Mouse (Mus musculus) layer of hippocampus, adult 9-11 months (tissue): ENCODE measurements around the gene Maea.
"Not testable (repeated sequence)": the region's sequence is repeated elsewhere in the genome, so short reads cannot be mapped to it uniquely, and the experiment has no call there.

ENCODE experiments used
- DNase-seq: peaks from one replicate; pipeline ENCODE4 v3.0.0; 2022

The Maea gene

GRCm38 (mm10) chr5:33335273-33335976 lies at the start of gene Maea:
TSS of gene Maea (plus strand) at chr5:33335509.
- DNase-seq: peak; percentile 98

GRCm38 (mm10) chr5:33293796-33294430 lies 41.4 kb upstream of the Maea start:
- DNase-seq: no peak

GRCm38 (mm10) chr5:33297164-33297563 lies 38.1 kb upstream of the Maea start:
- no peak for DNase-seq

- no peak for DNase-seq
Measured at GRCm38 (mm10) chr5:33301801-33302200, 33.5 kb upstream of the Maea start.

- DNase-seq: no peak
Measured at GRCm38 (mm10) chr5:33310704-33311462, 24.4 kb upstream of the Maea start.

GRCm38 (mm10) chr5:33312192-33312591 lies 23.1 kb upstream of the Maea start:
- DNase-seq: no peak

- no peak for DNase-seq
Measured at GRCm38 (mm10) chr5:33324491-33324890, 10.8 kb upstream of the Maea start.

GRCm38 (mm10) chr5:33334381-33335272 lies 682 bp upstream of the Maea start:
- no peak for DNase-seq

GRCm38 (mm10) chr5:33335977-33336360 lies 660 bp downstream of the Maea start:
- DNase-seq: no peak

GRCm38 (mm10) chr5:33337206-33337605 lies 1.9 kb downstream of the Maea start:
- no peak for DNase-seq

GRCm38 (mm10) chr5:33341165-33341564 lies 5.9 kb downstream of the Maea start:
- no peak for DNase-seq

GRCm38 (mm10) chr5:33342248-33342647 lies 6.9 kb downstream of the Maea start:
- not testable (repeated sequence) for DNase-seq

- no peak for DNase-seq
Measured at GRCm38 (mm10) chr5:33342821-33343220, 7.5 kb downstream of the Maea start.

- DNase-seq: no peak
Measured at GRCm38 (mm10) chr5:33343571-33343970, 8.3 kb downstream of the Maea start.

GRCm38 (mm10) chr5:33344070-33344469 lies 8.8 kb downstream of the Maea start:
- DNase-seq: no peak

GRCm38 (mm10) chr5:33347620-33348019 lies 12.3 kb downstream of the Maea start:
- DNase-seq: no peak

- DNase-seq: no peak
Measured at GRCm38 (mm10) chr5:33349205-33349604, 13.9 kb downstream of the Maea start.

GRCm38 (mm10) chr5:33349706-33350105 lies 14.4 kb downstream of the Maea start:
- no peak for DNase-seq

GRCm38 (mm10) chr5:33351556-33352272 lies 16.4 kb downstream of the Maea start:
- no peak for DNase-seq

GRCm38 (mm10) chr5:33352273-33352645 lies 16.9 kb downstream of the Maea start:
- no peak for DNase-seq

GRCm38 (mm10) chr5:33353011-33353410 lies 17.7 kb downstream of the Maea start:
- DNase-seq: no peak

- DNase-seq: no peak
Measured at GRCm38 (mm10) chr5:33357494-33357893, 22.2 kb downstream of the Maea start.
